Mouse (Mus musculus) forebrain, embryonic 13.5 days (tissue): Measurements from ENCODE around the gene Mllt11. TPM values are rescaled to one million over a fixed set of nuclear protein-coding genes. Genes with fewer than 3 reads are reported as not detected.
A peak's percentile ranks its signal among the peaks of the same experiment; 100 is the strongest.
"Not testable (repeated sequence)": the region's sequence is repeated elsewhere in the genome, so short reads cannot be mapped to it uniquely, and the experiment has no call there.

ENCODE experiments used
- ATAC-seq: fragments of 200-750 bp; cut with Nextera tagmentation; 2 replicates; pipeline ENCODE4 v1.8.0; 2017
- H3K27ac ChIP-seq: fragments of 300-500 bp; sonication (generic); 2 replicates; pipeline ENCODE4 v1.5.1; 2015; ENCODE audit warnings: inconsistent platforms, mild to moderate bottlenecking, moderate library complexity
- H3K27me3 ChIP-seq: fragments of 300-500 bp; sonication (generic); 2 replicates; pipeline ENCODE4 v1.6.1; 2015; ENCODE audit warnings: mild to moderate bottlenecking, inconsistent platforms
- H3K36me3 ChIP-seq: fragments of 300-500 bp; sonication (generic); 2 replicates; pipeline ENCODE4 v1.6.1; 2015; ENCODE audit warnings: mild to moderate bottlenecking, inconsistent platforms; ENCODE audit not compliant: poor library complexity, severe bottlenecking
- H3K4me1 ChIP-seq: fragments of 300-500 bp; sonication (generic); 2 replicates; pipeline ENCODE4 v1.6.1; 2015; ENCODE audit warnings: inconsistent platforms
- H3K4me2 ChIP-seq: fragments of 300-500 bp; sonication (generic); 2 replicates; pipeline ENCODE4 v1.6.1; 2015; ENCODE audit warnings: inconsistent platforms, mild to moderate bottlenecking, moderate library complexity
- H3K4me3 ChIP-seq: fragments of 300-500 bp; sonication (generic); 2 replicates; pipeline ENCODE4 v1.5.1; 2015; ENCODE audit warnings: mild to moderate bottlenecking, inconsistent platforms
- H3K9ac ChIP-seq: fragments of 300-500 bp; sonication (generic); 2 replicates; pipeline ENCODE4 v1.6.1; 2015; ENCODE audit warnings: mild to moderate bottlenecking, inconsistent platforms
- H3K9me3 ChIP-seq: fragments of 300-500 bp; sonication (generic); replicated peaks from 2 replicates; pipeline ENCODE4 v1.6.1; 2016; ENCODE audit warnings: inconsistent platforms
- WGBS: fragments of 180-500 bp; shearing (Covaris S2); methylation state at CpG from one replicate; pipeline ENCODE4 v1.1.7; 2015; 5-methylcytosine and 5-hydroxymethylcytosine counted together
- polyA plus RNA-seq: library from polyadenylated mRNA; unstranded; fragments of >200 nt; fragmentation: Nextera tagmentation; extraction: Ambion mirVana; gene quantifications from 2 replicates; pipeline ENCODE4 v1.2.1, GENCODE M21; 2015

Gene Mllt11
- polyA plus RNA-seq, 1 experiment from 2014 or later: 191 TPM

GRCm38 (mm10) chr3:95227214-95227613 lies 4.8 kb downstream of the Mllt11 start:
- ATAC-seq: no peak
- Histone ChIP-seq H3K9me3 (no peaks in the 10 kb centered on the region), H3K4me3 (peak overlapping the region; percentile 90), H3K4me1 (peaks cover 61% of the 10 kb centered on the region), H3K27ac (peak overlapping the region; percentile 96), H3K27me3 (no peaks in the 10 kb centered on the region), H3K36me3 (peaks cover 43% of the 10 kb centered on the region), H3K9ac (peak overlapping the region; percentile 97), H3K4me2 (peak overlapping the region; percentile 94)
- 14% methylated on average over 1 of the region's 1 CpGs for WGBS

- Histone ChIP-seq H3K4me1 (peaks cover 37% of the 10 kb centered on the region), H3K4me3 (peak overlapping the region; percentile 15; the same call in 1 of the 2 replicates), H3K36me3 (peaks cover 64% of the 10 kb centered on the region), H3K9ac (no peak overlapping the region), H3K27me3 (no peaks in the 10 kb centered on the region), H3K4me2 (peak overlapping the region; percentile 94), H3K9me3 (no peaks in the 10 kb centered on the region), H3K27ac (no peak overlapping the region)
- ATAC-seq: no peak
- WGBS: 12% methylated on average over 6 of the region's 6 CpGs
These were observed 7.7 kb downstream of the Mllt11 start for GRCm38 (mm10) chr3:95224295-95224694.

- Histone ChIP-seq H3K9me3 (no peaks in the 10 kb centered on the region), H3K4me2 (no peak overlapping the region), H3K27me3 (no peaks in the 10 kb centered on the region), H3K9ac (no peak overlapping the region), H3K4me3 (no peak overlapping the region), H3K4me1 (peaks cover 44% of the 10 kb centered on the region), H3K36me3 (peaks cover 76% of the 10 kb centered on the region), H3K27ac (no peak overlapping the region)
- no peak for ATAC-seq
- 93% methylated on average over 2 of the region's 2 CpGs for WGBS
These were observed 8.9 kb downstream of the Mllt11 start for GRCm38 (mm10) chr3:95223041-95223440.

GRCm38 (mm10) chr3:95218466-95219137 lies 13.4 kb downstream of the Mllt11 start:
- 84% methylated on average over 6 of the region's 6 CpGs for WGBS
- Histone ChIP-seq H3K4me3 (peak overlapping the region; percentile 75), H3K36me3 (peaks cover 72% of the 10 kb centered on the region), H3K9ac (no peak overlapping the region), H3K27ac (peak overlapping the region; percentile 98), H3K4me1 (peaks cover 24% of the 10 kb centered on the region), H3K4me2 (peak overlapping the region; percentile 71), H3K9me3 (no peaks in the 10 kb centered on the region), H3K27me3 (no peaks in the 10 kb centered on the region)
- no peak for ATAC-seq

- Histone ChIP-seq H3K4me1 (peaks cover 20% of the 10 kb centered on the region), H3K27ac (peak within 1 kb of the TSS; percentile 98), H3K36me3 (peaks cover 62% of the 10 kb centered on the region), H3K4me3 (peak within 1 kb of the TSS; percentile 75), H3K4me2 (peak within 1 kb of the TSS; percentile 71), H3K9ac (peak within 1 kb of the TSS; percentile 91), H3K27me3 (no peaks in the 10 kb centered on the region), H3K9me3 (no peaks in the 10 kb centered on the region)
- under 1% methylated on average over 56 of the region's 56 CpGs for WGBS
- ATAC-seq: peak; percentile 88
These were observed 14.5 kb downstream of the Mllt11 start, which contains the start of gene Gabpb2 for GRCm38 (mm10) chr3:95217255-95218134. TSS of gene Gabpb2 (minus strand) at chr3:95217916.

- H3K27ac ChIP-seq: peak overlapping the region; percentile 98; the same call in 1 of the 2 replicates
- no peaks in the 10 kb centered on the region for H3K9me3 ChIP-seq
- WGBS: 17% methylated on average over 4 of the region's 4 CpGs
- ATAC-seq: no peak
- H3K4me2 ChIP-seq: peak overlapping the region; percentile 71
- peaks cover 19% of the 10 kb centered on the region for H3K4me1 ChIP-seq
- H3K4me3 ChIP-seq: peak overlapping the region; percentile 75
- H3K36me3 ChIP-seq: peaks cover 58% of the 10 kb centered on the region
- no peaks in the 10 kb centered on the region for H3K27me3 ChIP-seq
- peak overlapping the region; percentile 91 for H3K9ac ChIP-seq
These were observed 15.2 kb downstream of the Mllt11 start for GRCm38 (mm10) chr3:95216655-95217254.

GRCm38 (mm10) chr3:95213609-95213975 lies 18.4 kb downstream of the Mllt11 start:
- Histone ChIP-seq H3K9ac (no peak overlapping the region), H3K4me2 (no peak overlapping the region), H3K27me3 (no peaks in the 10 kb centered on the region), H3K36me3 (peaks cover 31% of the 10 kb centered on the region), H3K4me3 (no peak overlapping the region), H3K4me1 (peaks cover 18% of the 10 kb centered on the region), H3K27ac (no peak overlapping the region), H3K9me3 (no peaks in the 10 kb centered on the region)
- 100% methylated on average over 1 of the region's 1 CpGs for WGBS
- no peak for ATAC-seq

GRCm38 (mm10) chr3:95212889-95213608 lies 18.9 kb downstream of the Mllt11 start:
- H3K4me3 ChIP-seq, ATAC-seq, H3K4me2 ChIP-seq, H3K9me3 ChIP-seq, H3K27me3 ChIP-seq, H3K27ac ChIP-seq, H3K9ac ChIP-seq: not testable (repeated sequence)
- 90% methylated on average over 9 of the region's 10 CpGs for WGBS
- Histone ChIP-seq H3K36me3 (peaks cover 32% of the 10 kb centered on the region), H3K4me1 (peaks cover 12% of the 10 kb centered on the region)

- Histone ChIP-seq H3K36me3 (peaks cover 48% of the 10 kb centered on the region), H3K9ac (no peak overlapping the region), H3K4me3 (no peak overlapping the region), H3K27ac (no peak overlapping the region), H3K4me2 (no peak overlapping the region), H3K9me3 (no peaks in the 10 kb centered on the region), H3K4me1 (no peaks in the 10 kb centered on the region), H3K27me3 (no peaks in the 10 kb centered on the region)
- 73% methylated on average over 2 of the region's 2 CpGs for WGBS
- no peak for ATAC-seq
These were observed 21.4 kb downstream of the Mllt11 start for GRCm38 (mm10) chr3:95210585-95210984.

GRCm38 (mm10) chr3:95208286-95208685 lies 23.7 kb downstream of the Mllt11 start:
- H3K4me3 ChIP-seq: no peak overlapping the region
- no peak overlapping the region for H3K27ac ChIP-seq
- no peak overlapping the region for H3K9ac ChIP-seq
- ATAC-seq: no peak
- H3K27me3 ChIP-seq: no peaks in the 10 kb centered on the region
- H3K4me2 ChIP-seq: no peak overlapping the region
- H3K4me1 ChIP-seq: no peaks in the 10 kb centered on the region
- H3K36me3 ChIP-seq: peaks cover 54% of the 10 kb centered on the region
- 88% methylated on average over 4 of the region's 4 CpGs for WGBS
- H3K9me3 ChIP-seq: no peaks in the 10 kb centered on the region

GRCm38 (mm10) chr3:95203880-95204279 lies 28.1 kb downstream of the Mllt11 start:
- Histone ChIP-seq H3K9ac (no peak overlapping the region), H3K27ac (no peak overlapping the region), H3K9me3 (no peaks in the 10 kb centered on the region), H3K4me3 (no peak overlapping the region), H3K36me3 (peaks cover 90% of the 10 kb centered on the region), H3K4me2 (no peak overlapping the region), H3K4me1 (no peaks in the 10 kb centered on the region), H3K27me3 (no peaks in the 10 kb centered on the region)
- ATAC-seq: no peak
- WGBS: 88% methylated on average over 6 of the region's 6 CpGs
